Mouse (Mus musculus) frontal cortex, postnatal 25 days (tissue): ENCODE results near the gene Sec16a.

Source experiments
- DNase-seq, 2 experiments: peaks; one replicate each; pipeline ENCODE4 v3.0.0; 2022; ENCODE audit warnings: low spot score in 2 of 2

Gene Sec16a

GRCm38 (mm10) chr2:26444946-26445665 lies at the start of gene Sec16a:
TSS of gene Sec16a (minus strand) at chr2:26445216.
- peak; percentile 95 to 99 for DNase-seq

DNA sequence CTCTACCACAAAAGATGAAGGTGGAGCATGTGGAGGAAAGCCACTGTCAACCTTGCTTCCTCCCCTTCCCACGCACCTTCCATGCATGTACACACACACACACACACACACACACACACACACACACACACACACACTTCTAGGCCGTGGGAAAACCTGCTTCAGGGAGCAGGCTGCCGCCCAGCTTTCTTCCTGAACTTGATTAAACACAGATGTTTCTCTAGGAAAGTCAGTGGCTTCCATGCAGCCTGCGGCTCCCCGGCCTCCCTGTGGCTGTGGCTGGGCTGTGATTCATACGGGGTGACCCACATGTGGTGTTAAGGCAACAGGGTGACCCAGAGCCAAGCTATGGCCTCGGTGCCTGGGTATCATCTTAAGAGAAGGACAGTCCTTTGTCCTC lies 49.4 kb upstream of the Sec16a start:
- DNase-seq: no peak

- no peak for DNase-seq
Observed at GRCm38 (mm10) chr2:26493021-26493781, 48.2 kb upstream of the Sec16a start.

GRCm38 (mm10) chr2:26490760-26491301 lies 45.8 kb upstream of the Sec16a start:
- no peak for DNase-seq

GRCm38 (mm10) chr2:26488535-26489135 lies 43.6 kb upstream of the Sec16a start:
- no peak for DNase-seq

DNA sequence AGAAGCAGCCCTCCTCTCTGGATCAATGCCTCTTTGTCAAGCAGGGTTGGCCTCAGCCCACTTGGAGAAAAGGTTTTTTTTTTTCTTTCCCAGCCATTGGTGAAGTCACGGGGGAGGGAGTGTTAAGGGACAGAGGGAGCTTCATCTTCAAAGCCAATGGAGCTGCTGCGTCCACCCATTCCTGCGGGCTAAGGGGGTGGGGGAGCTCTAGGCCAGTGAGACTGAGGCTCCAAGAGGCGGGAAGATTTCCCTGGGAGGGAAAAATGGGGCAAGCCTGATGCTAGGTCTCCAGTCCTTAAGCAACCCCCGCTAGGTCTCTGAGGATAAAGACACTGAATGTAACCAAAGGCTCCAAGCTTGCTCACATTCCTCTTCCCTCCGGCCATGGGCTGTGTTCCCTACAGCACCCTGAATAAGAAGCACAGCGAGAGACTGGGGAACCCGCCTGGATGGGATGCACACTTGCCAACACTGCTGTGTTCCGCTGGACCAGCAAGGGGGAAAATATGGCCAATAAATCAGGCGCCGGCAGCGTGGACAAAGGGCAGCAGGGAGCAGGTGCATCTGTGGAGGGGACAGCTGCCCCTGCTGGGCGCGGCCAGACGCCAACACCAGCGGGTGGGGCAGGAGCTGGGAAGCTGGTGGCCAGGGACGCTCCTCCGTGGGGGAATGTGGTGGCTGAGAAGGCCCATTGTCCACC lies 42.5 kb upstream of the Sec16a start:
- DNase-seq: no peak

GRCm38 (mm10) chr2:26486835-26487321 lies 41.9 kb upstream of the Sec16a start:
- no peak for DNase-seq

GRCm38 (mm10) chr2:26486264-26486810 lies 41.3 kb upstream of the Sec16a start:
- no peak for DNase-seq

GRCm38 (mm10) chr2:26485710-26486109 lies 40.7 kb upstream of the Sec16a start:
- DNase-seq: no peak

GRCm38 (mm10) chr2:26485278-26485677 lies 40.3 kb upstream of the Sec16a start:
- no peak for DNase-seq

DNA sequence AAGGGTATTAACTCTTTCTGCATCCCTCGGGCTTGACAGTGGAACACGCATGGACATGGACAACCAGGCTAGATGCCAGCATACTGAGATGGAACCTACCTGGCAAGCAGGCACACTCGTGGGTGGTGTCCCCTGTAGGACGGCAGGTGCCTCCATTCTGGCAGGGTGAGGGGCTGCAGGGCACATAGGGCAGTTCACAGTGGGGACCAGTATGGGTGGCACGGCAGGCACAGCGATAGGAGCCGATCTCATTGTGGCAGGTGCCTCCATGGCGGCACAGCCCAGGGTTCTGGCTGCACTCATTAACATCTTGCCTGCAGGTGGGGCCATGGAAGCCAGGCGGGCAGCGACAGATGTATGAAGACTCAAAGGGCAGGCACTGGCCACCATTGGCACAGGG lies 39.2 kb upstream of the Sec16a start:
- no peak for DNase-seq

DNA sequence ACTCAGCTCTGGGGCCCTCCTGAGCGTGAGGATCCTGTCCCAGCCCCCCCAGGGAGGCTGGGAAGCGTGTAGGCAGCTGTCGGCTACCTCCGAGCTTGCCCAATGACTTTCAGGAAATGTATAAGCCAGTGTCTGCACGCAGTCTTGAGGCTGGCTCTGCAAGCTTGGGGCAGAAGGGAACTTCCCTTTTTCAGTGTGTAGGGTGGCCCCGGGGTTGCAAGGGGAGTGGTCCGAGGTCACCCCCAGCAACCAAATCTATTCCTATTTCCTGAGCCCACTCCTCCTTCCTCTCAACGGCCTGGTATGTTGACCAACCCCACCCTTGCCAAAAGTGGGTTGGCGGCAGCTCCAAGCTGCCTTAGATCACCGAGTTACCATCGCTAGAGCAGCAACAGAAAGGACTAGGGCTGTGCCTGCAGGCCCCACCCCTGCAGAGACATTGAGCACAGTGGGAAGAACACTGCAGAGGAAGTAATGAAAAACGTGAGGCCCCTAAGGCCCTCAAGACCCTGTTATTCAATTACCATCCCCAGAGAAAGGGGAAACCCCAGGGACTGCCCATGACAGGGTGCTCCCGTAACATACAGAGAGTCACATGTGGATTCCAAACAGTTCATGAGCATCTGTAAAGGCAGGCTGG lies 38.3 kb upstream of the Sec16a start:
- DNase-seq: no peak

GRCm38 (mm10) chr2:26482824-26483223 lies 37.8 kb upstream of the Sec16a start:
- DNase-seq: no peak

DNA sequence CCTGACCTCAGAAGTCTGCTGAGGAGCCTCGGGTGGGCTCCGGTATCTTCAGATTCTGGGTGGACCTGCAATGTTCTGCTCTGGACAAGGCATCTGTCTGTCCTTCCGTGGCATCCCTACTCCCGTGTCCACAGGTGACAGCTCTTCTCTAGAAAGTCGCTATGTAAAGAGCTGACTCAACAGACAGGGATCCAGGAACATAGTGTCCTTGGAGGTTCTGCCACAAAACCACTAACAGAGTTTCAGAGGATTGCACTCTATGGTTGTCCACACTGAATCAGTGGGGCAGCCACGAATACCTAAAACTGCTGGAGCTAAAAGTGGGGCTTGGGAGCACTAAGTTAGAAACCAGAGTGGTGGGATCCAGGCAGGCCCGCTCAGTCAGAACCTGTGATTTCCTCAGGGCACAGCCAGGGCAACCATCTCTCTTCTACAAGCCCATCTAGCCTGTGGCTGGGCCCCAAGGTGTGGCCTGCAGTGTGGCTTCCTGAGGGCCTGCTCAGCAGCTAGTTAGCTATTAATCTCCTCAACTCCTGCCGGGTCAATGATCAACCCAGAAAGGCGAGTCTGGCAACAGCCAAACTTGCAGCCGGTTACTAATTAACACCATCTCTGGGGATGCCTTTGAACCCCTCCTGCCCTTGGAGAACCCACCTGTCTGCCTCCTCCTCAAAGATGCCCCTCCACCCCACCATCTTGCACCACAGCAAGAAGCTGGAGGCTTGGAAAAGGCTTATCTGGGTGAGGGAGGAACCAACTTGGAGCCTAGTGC lies 36.9 kb upstream of the Sec16a start:
- DNase-seq: no peak

DNA sequence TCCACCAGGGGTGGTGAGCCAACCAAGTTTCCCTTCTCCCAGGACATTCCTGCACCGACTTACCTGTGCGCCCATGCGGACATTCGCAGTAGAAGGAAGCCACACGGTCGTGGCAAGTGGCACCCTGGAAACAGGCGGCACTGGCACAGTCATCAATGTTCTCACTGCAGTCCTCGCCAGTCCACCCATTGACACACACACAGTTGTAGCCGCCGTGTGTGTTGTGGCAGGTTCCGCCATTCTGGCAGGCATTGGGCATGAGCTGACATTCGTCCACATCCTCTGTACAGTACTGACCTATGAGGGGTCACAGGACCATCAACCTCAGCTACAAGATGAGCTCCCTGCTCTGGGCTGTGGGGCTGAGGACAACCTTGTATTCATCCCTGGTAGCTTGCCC lies 35.9 kb upstream of the Sec16a start:
- DNase-seq: no peak

DNA sequence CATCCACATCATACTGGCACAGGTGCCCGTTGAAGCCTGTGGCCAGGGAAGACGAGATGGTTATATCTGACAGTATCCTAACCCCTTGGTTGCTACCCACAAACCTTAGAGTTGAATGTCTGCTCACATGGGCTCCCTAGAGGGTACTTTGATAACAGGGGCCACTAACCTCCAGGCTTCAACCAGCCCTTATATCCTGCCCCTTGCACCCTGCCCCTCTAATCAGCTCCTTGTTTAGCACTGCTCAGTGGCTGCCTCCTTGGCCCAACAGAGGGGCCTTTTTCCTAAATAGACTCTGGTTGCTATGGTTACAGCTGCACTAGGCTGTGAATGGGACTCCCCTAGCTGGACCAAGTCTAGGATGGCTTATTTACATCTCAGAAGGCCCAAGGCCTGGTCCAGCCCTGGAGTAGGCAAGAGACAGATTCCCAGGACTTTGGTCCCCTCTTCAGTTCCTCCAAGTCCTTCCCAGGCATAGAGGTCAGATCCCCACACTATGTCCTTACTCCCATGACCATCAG lies 33.7 kb upstream of the Sec16a start:
- no peak for DNase-seq

DNA sequence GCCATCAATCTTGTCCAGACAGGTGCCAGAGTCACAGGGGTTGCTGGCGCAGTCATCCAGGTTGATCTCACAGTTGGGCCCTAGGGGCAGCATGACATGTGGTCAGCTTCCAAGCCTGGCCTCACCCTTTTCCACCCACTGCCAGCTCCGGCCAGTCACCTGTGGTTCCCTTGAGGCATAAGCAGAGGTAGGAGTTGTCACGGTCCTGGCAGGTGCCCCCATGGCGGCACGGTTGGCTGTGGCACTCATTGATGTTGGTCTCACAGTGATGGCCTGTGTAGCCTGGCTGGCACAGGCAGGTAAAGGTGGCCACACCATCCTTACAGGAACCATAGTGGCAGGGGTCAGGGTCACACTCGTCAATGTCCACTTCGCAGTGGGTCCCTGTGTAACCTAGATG lies 32.9 kb upstream of the Sec16a start:
- no peak for DNase-seq

DNA sequence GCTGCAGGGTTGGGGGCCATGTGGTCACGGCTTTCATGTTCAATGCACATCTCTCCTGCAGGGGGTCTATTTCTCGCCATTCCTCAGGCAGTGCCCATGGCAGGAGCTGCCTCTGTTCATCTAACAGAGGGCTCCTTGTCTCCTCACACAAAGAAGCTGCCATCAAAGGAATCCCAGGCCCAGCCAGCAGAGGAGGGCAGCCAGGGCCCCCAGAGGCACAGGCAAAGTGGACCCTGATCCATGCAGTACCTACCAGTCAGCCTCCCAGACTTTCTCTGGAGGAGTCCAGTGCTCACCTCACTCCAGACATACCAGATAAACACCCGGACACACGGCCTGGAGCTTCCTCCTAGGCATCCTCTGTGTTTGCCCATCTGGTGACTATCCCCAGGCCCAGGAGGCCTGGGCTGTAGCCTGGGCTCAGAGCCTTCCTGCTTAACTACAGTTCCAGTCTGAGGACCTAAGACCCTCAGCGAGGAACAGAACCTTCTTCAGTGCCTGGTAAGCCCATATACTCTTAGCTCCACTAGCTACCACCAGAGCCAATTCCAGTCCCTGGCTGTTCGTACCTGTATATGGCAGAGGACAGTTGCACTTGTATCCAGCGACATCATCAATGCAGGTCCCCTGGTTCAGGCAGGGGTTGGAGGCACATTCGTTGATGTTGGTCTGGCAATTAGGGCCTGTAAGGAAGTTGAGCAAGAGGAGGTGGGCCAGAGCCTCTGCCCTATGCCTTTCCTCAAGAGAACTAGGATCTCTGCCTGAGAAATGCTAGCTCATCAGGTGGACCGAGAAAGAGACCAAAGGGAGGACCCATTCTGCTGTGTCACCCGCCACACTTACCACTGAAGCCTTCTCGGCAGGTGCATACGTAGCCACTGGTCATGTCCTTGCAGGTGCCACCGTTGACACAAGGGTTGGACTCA lies 30.8 kb upstream of the Sec16a start:
- no peak for DNase-seq
